Mouse (Mus musculus) liver, adult 2 months (tissue): ENCODE results near the gene Zfp318. TPM values are rescaled to one million over a fixed set of nuclear protein-coding genes. Genes with fewer than 3 reads are reported as not detected.

Source experiments
- DNase-seq: peaks from one replicate; pipeline ENCODE4 v3.0.0-alpha.2; 2011; ENCODE audit warnings: low read depth, low spot score; ENCODE audit errors: extremely low read depth
- H3K27ac ChIP-seq: fragments of 200-500 bp; replicated peaks from 2 replicates; pipeline ENCODE4 v1.5.1; 2012; ENCODE audit warnings: low read depth, mild to moderate bottlenecking, control low read depth, inconsistent platforms, low read length; ENCODE audit not compliant: insufficient read depth
- H3K27me3 ChIP-seq: fragments of 200-500 bp; 2 replicates; pipeline ENCODE4 v1.6.1; 2012; ENCODE audit warnings: mild to moderate bottlenecking, moderate library complexity, low read length, inconsistent platforms; ENCODE audit not compliant: control insufficient read depth, insufficient read depth
- H3K36me3 ChIP-seq: fragments of 200-500 bp; 2 replicates; pipeline ENCODE4 v1.6.1; 2012; ENCODE audit warnings: low read length, inconsistent platforms; ENCODE audit not compliant: control insufficient read depth, insufficient read depth
- H3K4me1 ChIP-seq: fragments of 200-500 bp; 2 replicates; pipeline ENCODE4 v1.6.1; 2011; ENCODE audit warnings: low read length; ENCODE audit not compliant: control insufficient read depth, insufficient read depth
- H3K4me3 ChIP-seq: fragments of 200-500 bp; 2 replicates; pipeline ENCODE4 v1.5.1; 2011; ENCODE audit warnings: low read depth, mild to moderate bottlenecking, control low read depth, low read length, moderate library complexity; ENCODE audit not compliant: insufficient read depth
- H3K79me2 ChIP-seq: fragments of 200-500 bp; 2 replicates; pipeline ENCODE4 v1.6.1; 2012; ENCODE audit warnings: inconsistent platforms, mild to moderate bottlenecking, low read length, moderate library complexity; ENCODE audit not compliant: control insufficient read depth, insufficient read depth
- H3K9ac ChIP-seq: fragments of 200-500 bp; 2 replicates; pipeline ENCODE4 v1.6.1; 2012; ENCODE audit warnings: low read depth, mild to moderate bottlenecking, control low read depth, inconsistent platforms, low read length
- CTCF ChIP-seq: fragments of 200-500 bp; IDR thresholded peaks from 2 replicates; pipeline ENCODE4 v1.5.1; 2011; ENCODE audit warnings: low read depth, low read length, control low read depth
- POLR2A ChIP-seq: fragments of 200-500 bp; IDR thresholded peaks from 2 replicates; pipeline ENCODE4 v1.6.1; 2011; ENCODE audit warnings: low read length, control low read depth; ENCODE audit not compliant: insufficient read depth; ENCODE audit errors: extremely low read depth
- WGBS: fragments of 180-500 bp; shearing (Covaris S2); methylation state at CpG from one replicate; pipeline ENCODE4 v1.1.7; 2018; 5-methylcytosine and 5-hydroxymethylcytosine counted together
- polyA plus RNA-seq: library from polyadenylated mRNA; depleted of rRNA; stranded (reverse); fragments of >200 nt; gene quantifications from 2 replicates; pipeline ENCODE4 v1.2.3, GENCODE M21; 2012
- total RNA-seq: library from RNA; depleted of rRNA; stranded (reverse); fragments of >200 nt; gene quantifications from 2 replicates; pipeline ENCODE4 v1.2.3, GENCODE M21; 2014

Gene Zfp318
- total and polyA plus RNA-seq, 2 experiments: 6.0 to 8.3 TPM

DNA sequence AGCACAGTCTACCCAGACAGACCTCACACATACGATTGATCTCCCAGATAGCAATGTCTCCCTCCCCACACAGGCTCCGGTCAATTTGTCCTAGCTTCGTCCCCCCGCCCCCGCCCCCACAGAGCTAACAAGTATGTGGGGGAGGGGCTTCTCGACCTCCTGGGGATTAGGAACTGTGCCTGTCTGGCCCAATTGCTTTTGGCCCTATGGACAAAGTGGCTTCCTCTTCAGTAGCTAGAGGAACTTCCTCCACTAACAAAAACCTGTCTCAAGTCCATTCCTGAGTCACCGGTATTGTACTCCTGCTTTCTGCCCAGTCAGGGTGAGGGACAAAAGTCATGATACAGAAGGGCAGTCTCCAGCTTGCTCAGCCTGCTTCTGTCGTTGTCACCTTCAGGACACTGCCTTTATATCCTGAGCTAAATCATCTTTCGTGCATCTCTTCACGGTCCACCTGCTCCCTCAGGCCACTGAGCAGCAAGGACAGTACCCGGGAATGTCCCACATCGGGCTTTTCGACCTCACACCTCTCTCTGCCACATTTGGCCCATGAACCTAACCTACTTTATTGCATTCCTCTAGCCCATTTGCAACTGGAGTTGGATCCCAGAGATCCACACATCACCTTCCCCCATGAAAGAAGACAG lies 69.9 kb downstream of the Zfp318 start:
- Histone ChIP-seq H3K36me3 (no peaks in the 10 kb centered on the region), H3K4me1 (peaks cover 22% of the 10 kb centered on the region), H3K27ac (peak overlapping the region; percentile 87), H3K4me3 (no peak overlapping the region), H3K79me2 (no peaks in the 10 kb centered on the region), H3K9ac (peak overlapping the region; percentile 45), H3K27me3 (no peaks in the 10 kb centered on the region)
- no peak for TF ChIP-seq CTCF
- no peak for TF ChIP-seq POLR2A
- DNase-seq: peak; percentile 83
- WGBS: 3% methylated on average over 13 of the region's 13 CpGs

DNA sequence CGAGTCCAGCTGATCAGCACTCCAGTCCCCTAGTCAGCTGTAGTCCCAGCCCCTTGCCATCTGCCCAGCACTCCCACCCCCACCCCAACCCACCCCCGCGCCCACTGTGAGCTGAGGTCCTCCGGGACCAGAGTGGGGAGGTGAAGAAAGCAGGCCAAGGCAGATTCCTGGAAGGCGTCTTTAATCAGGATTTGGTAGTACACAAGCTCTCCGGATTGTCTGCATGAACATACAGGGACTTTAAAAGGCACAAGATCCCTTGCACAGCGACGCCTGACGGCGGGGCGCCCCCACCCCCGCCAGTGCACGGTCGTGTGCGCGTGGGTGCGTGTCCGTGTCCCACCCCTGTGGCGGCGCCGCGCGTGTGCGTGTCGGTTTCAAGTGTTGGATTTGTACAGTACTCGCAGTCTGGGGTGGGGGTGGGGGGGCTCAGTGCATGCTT lies 70.5 kb downstream of the Zfp318 start:
- TF ChIP-seq CTCF: 0 out of 2 replicates have a peak, but pooled peaks have one; percentile 15
- no peak for TF ChIP-seq POLR2A
- H3K27ac ChIP-seq: peak overlapping the region; percentile 87
- H3K4me3 ChIP-seq: peak overlapping the region; percentile 8; the same call in 1 of the 2 replicates
- peaks cover 22% of the 10 kb centered on the region for H3K4me1 ChIP-seq
- H3K9ac ChIP-seq: peak overlapping the region; percentile 58
- no peaks in the 10 kb centered on the region for H3K79me2 ChIP-seq
- H3K36me3 ChIP-seq: no peaks in the 10 kb centered on the region
- no peaks in the 10 kb centered on the region for H3K27me3 ChIP-seq
- DNase-seq: no peak
- WGBS: 6% methylated on average over 26 of the region's 26 CpGs

DNA sequence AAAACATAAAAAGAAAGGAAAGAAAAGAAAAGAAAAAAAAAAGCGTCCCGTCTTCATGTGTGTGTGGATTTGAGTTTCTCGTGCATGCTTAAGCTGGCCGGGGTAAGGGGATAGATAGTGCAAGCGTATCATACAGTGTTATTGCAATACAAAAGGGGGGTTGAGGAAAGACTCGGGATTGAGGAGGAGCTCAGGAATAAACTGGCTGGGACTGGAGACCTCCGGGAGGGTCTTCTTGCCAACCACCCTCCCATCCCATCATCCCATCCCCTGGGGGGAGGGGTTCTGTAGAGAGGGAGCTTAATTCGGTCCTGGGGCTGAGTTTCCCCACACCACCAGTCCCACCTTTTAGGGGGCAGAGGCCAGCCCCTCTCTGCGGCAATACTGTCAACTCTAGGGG lies 71.0 kb downstream of the Zfp318 start:
- TF ChIP-seq CTCF (no peak), POLR2A (no peak)
- H3K27ac ChIP-seq: peak overlapping the region; percentile 65
- H3K9ac ChIP-seq: peak overlapping the region; percentile 59; the same call in 1 of the 2 replicates
- 10% methylated on average over 9 of the region's 9 CpGs for WGBS
- no peak for DNase-seq
- no peaks in the 10 kb centered on the region for H3K27me3 ChIP-seq
- H3K79me2 ChIP-seq: no peaks in the 10 kb centered on the region
- no peak overlapping the region; the same call in 1 of the 2 replicates for H3K4me3 ChIP-seq
- H3K36me3 ChIP-seq: no peaks in the 10 kb centered on the region
- H3K4me1 ChIP-seq: peaks cover 22% of the 10 kb centered on the region

DNA sequence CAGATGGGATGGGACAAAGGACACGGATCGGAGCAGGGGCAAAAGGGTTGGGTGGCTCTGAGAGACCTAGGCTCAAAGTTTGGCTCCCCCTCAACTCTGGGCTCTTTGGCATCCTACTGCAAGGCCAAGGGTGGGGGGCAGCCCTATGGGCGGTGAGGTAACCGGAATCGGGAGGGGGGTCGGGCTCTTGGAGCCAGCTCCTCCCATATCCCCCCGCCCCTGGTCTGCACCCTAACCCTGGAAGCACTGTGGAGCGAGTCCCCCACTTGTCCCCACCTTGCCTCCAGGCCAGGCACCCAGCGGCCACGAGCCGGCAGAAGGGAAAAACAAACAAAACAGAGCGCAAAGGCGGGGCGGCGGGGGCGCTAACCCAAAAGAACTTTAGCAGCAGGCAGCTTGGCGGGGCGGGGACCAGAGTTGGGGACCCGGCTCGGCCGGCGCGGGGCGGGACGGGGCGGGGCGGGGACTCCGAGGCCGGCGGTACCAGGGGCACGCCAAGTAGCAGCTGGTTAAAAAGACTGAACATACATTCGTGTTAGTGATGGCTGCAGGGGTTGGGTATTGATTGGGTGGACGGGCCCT lies 71.7 kb downstream of the Zfp318 start:
- WGBS: 1% methylated on average over 33 of the region's 33 CpGs
- TF ChIP-seq POLR2A: 0 out of 2 replicates have a peak, but pooled peaks have one; percentile 15
- TF ChIP-seq CTCF: no peak
- peak overlapping the region; percentile 59 for H3K9ac ChIP-seq
- H3K36me3 ChIP-seq: no peaks in the 10 kb centered on the region
- peak; percentile 71 for DNase-seq
- peaks cover 22% of the 10 kb centered on the region for H3K4me1 ChIP-seq
- peak overlapping the region; percentile 39; the same call in 1 of the 2 replicates for H3K4me3 ChIP-seq
- peak overlapping the region; percentile 64 for H3K27ac ChIP-seq
- no peaks in the 10 kb centered on the region for H3K79me2 ChIP-seq
- H3K27me3 ChIP-seq: no peaks in the 10 kb centered on the region

DNA sequence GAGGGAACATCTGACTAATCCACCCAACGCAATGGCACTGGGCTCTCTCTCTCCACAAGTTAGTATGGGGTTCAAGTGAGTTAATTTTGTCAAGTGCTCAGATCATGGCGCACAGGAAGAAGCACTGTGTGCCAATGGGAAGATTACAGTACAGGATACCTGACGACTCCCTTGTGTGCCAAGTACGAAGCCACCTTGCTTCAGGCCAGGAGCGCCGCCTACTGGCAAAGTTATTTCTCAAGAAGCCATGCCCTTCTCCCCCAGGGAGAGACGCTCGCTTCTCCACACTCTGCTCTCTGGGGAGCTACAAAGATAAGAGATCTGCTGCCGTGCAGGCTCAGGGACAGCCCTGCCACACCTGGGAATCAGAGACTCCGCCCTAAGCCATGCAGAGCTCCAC lies 74.3 kb downstream of the Zfp318 start:
- H3K4me3 ChIP-seq: no peak overlapping the region
- H3K79me2 ChIP-seq: no peaks in the 10 kb centered on the region
- no peaks in the 10 kb centered on the region for H3K36me3 ChIP-seq
- H3K27ac ChIP-seq: no peak overlapping the region
- WGBS: 12% methylated on average over 10 of the region's 10 CpGs
- H3K4me1 ChIP-seq: peaks cover 26% of the 10 kb centered on the region
- DNase-seq: peak; percentile 79
- TF ChIP-seq POLR2A (no peak), CTCF (peak; percentile 87)
- H3K27me3 ChIP-seq: no peaks in the 10 kb centered on the region
- no peak overlapping the region for H3K9ac ChIP-seq

DNA sequence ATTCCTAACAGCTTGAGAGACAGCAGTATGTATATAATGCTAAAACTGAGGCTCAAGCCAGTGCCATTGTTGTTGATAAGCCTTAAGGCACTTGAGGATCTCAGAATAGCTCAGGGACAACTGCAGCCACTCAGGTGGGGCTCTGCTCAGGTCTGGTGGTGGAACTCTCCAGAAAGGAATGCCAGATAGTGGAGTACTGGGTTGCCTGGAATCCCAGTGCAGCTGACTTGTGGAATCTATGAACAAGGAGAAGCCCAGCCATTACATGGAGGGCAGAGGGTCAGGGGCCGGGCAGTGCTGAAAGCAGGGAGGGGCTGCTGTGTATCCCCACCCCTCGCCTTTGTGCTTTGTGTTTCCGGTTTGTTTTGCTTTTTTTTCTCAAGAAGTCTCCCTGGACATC lies 74.9 kb downstream of the Zfp318 start:
- peaks cover 29% of the 10 kb centered on the region for H3K4me1 ChIP-seq
- H3K27me3 ChIP-seq: no peaks in the 10 kb centered on the region
- DNase-seq: no peak
- no peak overlapping the region for H3K27ac ChIP-seq
- no peaks in the 10 kb centered on the region for H3K36me3 ChIP-seq
- H3K9ac ChIP-seq: no peak overlapping the region
- WGBS: 59% methylated on average over 3 of the region's 3 CpGs
- H3K79me2 ChIP-seq: no peaks in the 10 kb centered on the region
- no peak overlapping the region for H3K4me3 ChIP-seq
- TF ChIP-seq CTCF (no peak), POLR2A (no peak)
